Mouse (Mus musculus) frontal cortex, adult (tissue): ENCODE data around the gene Slc12a9.
"Not testable (repeated sequence)": the region's sequence is repeated elsewhere in the genome, so short reads cannot be mapped to it uniquely, and the experiment has no call there.

Source experiments
- ATAC-seq: cut with Nextera tagmentation; 2 replicates; pipeline ENCODE4 v1.9.2; 2017; ENCODE audit warnings: mild to moderate bottlenecking, moderate library complexity, mixed read lengths; ENCODE audit not compliant: low TSS enrichment

Gene Slc12a9

GRCm38 (mm10) chr5:137287032-137287952 lies 46.1 kb downstream of the Slc12a9 start, which contains the start of gene Ache:
Gene Ache, plus strand, starts transcription at chr5:137287519.
- ATAC-seq = peak; percentile 35

GRCm38 (mm10) chr5:137286655-137287031 lies 46.8 kb downstream of the Slc12a9 start:
- ATAC-seq = peak; percentile 56

- ATAC-seq = no peak
Measured at GRCm38 (mm10) chr5:137285986-137286385, 47.4 kb downstream of the Slc12a9 start.

- no peak for ATAC-seq
Measured at GRCm38 (mm10) chr5:137285045-137285444, 48.4 kb downstream of the Slc12a9 start.

- ATAC-seq = not testable (repeated sequence)
Measured at GRCm38 (mm10) chr5:137284411-137284810, 49.0 kb downstream of the Slc12a9 start.

GRCm38 (mm10) chr5:137277360-137278342 lies 55.7 kb downstream of the Slc12a9 start:
- peak; percentile 83 for ATAC-seq

- ATAC-seq = no peak
Measured at GRCm38 (mm10) chr5:137268131-137268910, 65.1 kb downstream of the Slc12a9 start.

GRCm38 (mm10) chr5:137264787-137265186 lies 68.6 kb downstream of the Slc12a9 start:
- no peak for ATAC-seq
